Mouse (Mus musculus) CD8-positive naive resting alpha-beta T cell, adult 57 days (primary cell): ENCODE measurements around the gene Pcp4. TPM values are rescaled to one million over a fixed set of nuclear protein-coding genes. Genes with fewer than 3 reads are reported as not detected.

Source experiments
- total RNA-seq: library from RNA; stranded (reverse); gene quantifications from one replicate; pipeline ENCODE4 v1.2.4, GENCODE M21; 2023

Gene Pcp4
- total RNA-seq: 1.9 TPM

GRCm38 (mm10) chr16:96467445-96467844 is at the start of gene Pcp4:
Gene Pcp4 (plus strand): TSS chr16:96467606.

GRCm38 (mm10) chr16:96443468-96443867 is 23.9 kb upstream of the Pcp4 start, which contains the start of gene Itgb2l:
Gene Itgb2l (minus strand): TSS chr16:96443619.

Other genes with a start within 250 kb of the Pcp4 start
- gene B3galt5, start 231.8 kb upstream of the Pcp4 start, total RNA-seq: 0.43 TPM
- 0.18 TPM for gene Itgb2l, start 24.0 kb upstream of the Pcp4 start, total RNA-seq